Mouse (Mus musculus) MEL (cell line): ENCODE measurements around the gene Gm3095. TPM values are rescaled to one million over a fixed set of nuclear protein-coding genes. Genes with fewer than 3 reads are reported as not detected.
"Not testable (repeated sequence)": the region's sequence is repeated elsewhere in the genome, so short reads cannot be mapped to it uniquely, and the experiment has no call there.

Experiments
- DNase-seq: peaks from one replicate; pipeline ENCODE4 v3.0.0; 2011; ENCODE audit warnings: low read depth, low spot score
- H3K27ac ChIP-seq: 2 replicates; pipeline ENCODE4 v1.5.1; 2012; ENCODE audit warnings: low read depth, mild to moderate bottlenecking, control low read depth, low read length, moderate library complexity; ENCODE audit not compliant: control insufficient read depth
- H3K27me3 ChIP-seq, 2 experiments: fragments of 150-350 bp in 1 of 2; sonication (generic) in 1 of 2; 2 replicates each; pipeline ENCODE4 v1.6.1; 2012; ENCODE audit warnings: low read length in 2 of 2, mild to moderate bottlenecking in 2 of 2, improper control_type of control experiment in 1 of 2, moderate library complexity in 1 of 2; ENCODE audit not compliant: insufficient read depth in 2 of 2, control insufficient read depth in 1 of 2
- H3K36me3 ChIP-seq, 2 experiments: 2 replicates each; pipeline ENCODE4 v1.6.1; 2012 to 2014; ENCODE audit warnings: low read length in 2 of 2, improper control_type of control experiment in 1 of 2, inconsistent platforms in 1 of 2, mild to moderate bottlenecking in 1 of 2; ENCODE audit not compliant: insufficient read depth in 2 of 2, control insufficient read depth in 1 of 2
- H3K4me1 ChIP-seq, 2 experiments: fragments of 150-350 bp in 1 of 2; sonication (generic) in 1 of 2; 2 replicates each; pipeline ENCODE4 v1.6.1; 2012; ENCODE audit warnings: low read length in 2 of 2, improper control_type of control experiment in 1 of 2, mild to moderate bottlenecking in 1 of 2; ENCODE audit not compliant: insufficient read depth in 2 of 2, control insufficient read depth in 1 of 2
- H3K4me3 ChIP-seq, 2 experiments: fragments of 150-350 bp in 1 of 2; sonication (generic) in 1 of 2; 2 replicates each; pipeline ENCODE4 v1.5.1; 2012; ENCODE audit warnings: low read depth in 2 of 2, low read length in 2 of 2, mild to moderate bottlenecking in 2 of 2, moderate library complexity in 2 of 2, control low read depth in 1 of 2, improper control_type of control experiment in 1 of 2; ENCODE audit not compliant: control insufficient read depth in 1 of 2, insufficient read depth in 1 of 2
- H3K79me2 ChIP-seq: 2 replicates; pipeline ENCODE4 v1.6.1; 2012; ENCODE audit warnings: mild to moderate bottlenecking, low read length, moderate library complexity; ENCODE audit not compliant: control insufficient read depth, poor library complexity, insufficient read depth
- H3K9ac ChIP-seq: 2 replicates; pipeline ENCODE4 v1.6.1; 2012; ENCODE audit warnings: low read depth, mild to moderate bottlenecking, control low read depth, low read length, moderate library complexity; ENCODE audit not compliant: control insufficient read depth, poor library complexity, severe bottlenecking
- H3K9me3 ChIP-seq: fragments of 150-350 bp; sonication (generic); replicated peaks from 2 replicates; pipeline ENCODE4 v1.6.1; 2012; ENCODE audit warnings: mild to moderate bottlenecking, low read length, improper control_type of control experiment, moderate library complexity; ENCODE audit not compliant: insufficient read depth
- polyA plus RNA-seq, 2 experiments: library from polyadenylated mRNA; stranded (reverse) in 1 of 2; unstranded in 1 of 2; fragments of >175 nt in 1 of 2; fragments of >200 nt in 1 of 2; gene quantifications; 2 replicates each; pipeline versions ENCODE4 v1.2.1 to v1.2.4; 2012; ENCODE audit warnings: low replicate concordance in 2 of 2, low read depth in 1 of 2; ENCODE audit not compliant: insufficient read length in 2 of 2, insufficient read depth in 1 of 2, missing spikeins in 1 of 2
- total RNA-seq: library from RNA; depleted of rRNA; stranded (reverse); fragments of 300-350 nt; gene quantifications from 2 replicates; pipeline ENCODE4 v1.2.3, GENCODE M21; 2012; rRNA removed

The Gm3095 gene
- total RNA-seq (not detected in 2 replicates), polyA plus RNA-seq (not detected)

DNA sequence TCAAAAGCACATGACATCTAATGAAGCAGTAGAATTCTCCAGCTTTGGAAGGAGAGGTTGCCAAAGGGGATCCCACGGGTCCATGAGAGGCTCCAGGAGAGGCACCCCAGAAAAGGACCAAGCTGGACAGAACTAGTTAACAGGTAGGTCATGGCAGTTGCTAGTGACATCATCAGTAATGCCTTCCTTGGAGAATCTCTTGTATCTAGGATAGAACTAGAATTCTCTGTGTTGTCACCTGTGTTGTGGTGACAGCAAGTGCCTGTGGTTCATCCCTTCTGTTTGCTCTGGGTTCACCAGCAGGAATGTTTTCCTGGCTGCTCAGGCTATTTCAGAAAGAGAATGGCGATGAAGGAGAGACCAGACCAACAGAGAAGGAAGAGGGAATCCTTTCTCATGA is at the start of gene Gm3095:
TSS of gene Gm3095 (plus strand) at position 301 of the 400 bp plus-strand sequence.
- H3K4me3 ChIP-seq, DNase-seq, H3K9me3 ChIP-seq, H3K27ac ChIP-seq, H3K27me3 ChIP-seq, H3K36me3 ChIP-seq, H3K4me1 ChIP-seq, H3K79me2 ChIP-seq, H3K9ac ChIP-seq: not testable (repeated sequence)

DNA sequence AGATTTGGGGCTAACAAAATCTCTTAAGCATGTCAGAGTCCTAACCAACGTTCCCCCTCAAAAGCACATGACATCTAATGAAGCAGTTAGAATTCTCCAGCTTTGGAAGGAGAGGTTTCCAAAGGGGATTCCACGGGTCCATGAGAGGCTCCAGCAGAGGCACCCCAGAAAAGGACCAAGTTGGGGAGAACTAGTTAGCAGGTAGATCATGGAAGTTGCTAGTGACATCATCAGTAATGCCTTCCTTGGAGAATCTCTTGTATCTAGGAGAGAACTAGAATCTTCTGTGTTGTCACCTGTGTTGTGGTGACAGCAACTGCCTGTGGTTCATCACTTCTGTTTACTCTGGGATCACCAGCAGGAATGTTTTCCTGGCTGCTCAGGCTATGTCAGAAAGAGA is 31.9 kb upstream of the Gm3095 start, which contains the start of gene Gm3029:
TSS of gene Gm3029 (plus strand) at position 301 of the 400 bp plus-strand sequence.
- H3K36me3 ChIP-seq, H3K27me3 ChIP-seq, H3K79me2 ChIP-seq, H3K9ac ChIP-seq, H3K4me3 ChIP-seq, DNase-seq, H3K27ac ChIP-seq, H3K4me1 ChIP-seq, H3K9me3 ChIP-seq: not testable (repeated sequence)

DNA sequence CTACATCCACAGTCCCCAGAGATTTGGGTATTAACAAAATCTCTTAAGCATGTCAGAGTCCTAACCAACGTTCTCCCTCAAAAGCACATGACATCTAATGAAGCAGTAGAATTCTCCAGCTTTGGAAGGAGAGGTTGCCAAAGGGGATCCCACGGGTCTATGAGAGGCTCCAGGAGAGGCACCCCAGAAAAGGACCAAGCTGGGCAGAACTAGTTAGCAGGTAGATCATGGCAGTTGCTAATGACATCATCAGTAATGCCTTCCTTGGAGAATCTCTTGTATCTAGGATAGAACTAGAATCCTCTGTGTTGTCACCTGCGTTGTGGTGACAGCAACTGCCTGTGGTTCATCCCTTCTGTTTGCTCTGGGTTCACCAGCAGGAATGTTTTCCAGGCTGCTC is 34.7 kb downstream of the Gm3095 start, which contains the start of gene Gm3099:
TSS of gene Gm3099 (plus strand) at position 301 of the 400 bp plus-strand sequence.
- H3K27ac ChIP-seq, H3K9ac ChIP-seq, H3K27me3 ChIP-seq, H3K79me2 ChIP-seq, H3K4me3 ChIP-seq, H3K9me3 ChIP-seq, H3K36me3 ChIP-seq, H3K4me1 ChIP-seq, DNase-seq: not testable (repeated sequence)

Other genes with a start within 250 kb of the Gm3095 start
- not detected in 2 replicates for gene Gm3002, start 153.5 kb upstream of the Gm3095 start, total RNA-seq
- not detected for gene Gm3002, start 153.5 kb upstream of the Gm3095 start, polyA plus RNA-seq
- not detected in 2 replicates for gene Gm3033, start 117.3 kb upstream of the Gm3095 start, total RNA-seq
- gene Gm3033, start 117.3 kb upstream of the Gm3095 start, polyA plus RNA-seq, result not detected
- gene Gm2916, start 79.4 kb upstream of the Gm3095 start, total RNA-seq, result not detected in 2 replicates
- not detected for gene Gm2916, start 79.4 kb upstream of the Gm3095 start, polyA plus RNA-seq
- not detected in 2 replicates for gene Gm3029, start 31.8 kb upstream of the Gm3095 start, total RNA-seq
- not detected for gene Gm3029, start 31.8 kb upstream of the Gm3095 start, polyA plus RNA-seq
- not detected in 2 replicates for gene Gm3099, start 34.8 kb downstream of the Gm3095 start, total RNA-seq
- not detected for gene Gm3099, start 34.8 kb downstream of the Gm3095 start, polyA plus RNA-seq
- not detected in 2 replicates for gene Gm5796, start 60.4 kb downstream of the Gm3095 start, total RNA-seq
- not detected for gene Gm5796, start 60.4 kb downstream of the Gm3095 start, polyA plus RNA-seq
- not detected in 2 replicates for gene Gm3115, start 120.6 kb downstream of the Gm3095 start, total RNA-seq
- gene Gm3115, start 120.6 kb downstream of the Gm3095 start, polyA plus RNA-seq, result not detected
- gene Gm8108, start 147.0 kb downstream of the Gm3095 start, total RNA-seq, result not detected in 2 replicates
- not detected for gene Gm8108, start 147.0 kb downstream of the Gm3095 start, polyA plus RNA-seq
- not detected in 2 replicates for gene Gm3127, start 201.5 kb downstream of the Gm3095 start, total RNA-seq
- not detected for gene Gm3127, start 201.5 kb downstream of the Gm3095 start, polyA plus RNA-seq
- not detected in 2 replicates for gene Gm2974, start 219.0 kb downstream of the Gm3095 start, total RNA-seq
- not detected for gene Gm2974, start 219.0 kb downstream of the Gm3095 start, polyA plus RNA-seq